Mouse (Mus musculus): ENCODE measurements around the gene R3hcc1l. TPM values are rescaled to one million over a fixed set of nuclear protein-coding genes. Genes with fewer than 3 reads are reported as not detected.

The R3hcc1l gene
- polyA plus RNA-seq, 1 experiment, result not detected

DNA sequence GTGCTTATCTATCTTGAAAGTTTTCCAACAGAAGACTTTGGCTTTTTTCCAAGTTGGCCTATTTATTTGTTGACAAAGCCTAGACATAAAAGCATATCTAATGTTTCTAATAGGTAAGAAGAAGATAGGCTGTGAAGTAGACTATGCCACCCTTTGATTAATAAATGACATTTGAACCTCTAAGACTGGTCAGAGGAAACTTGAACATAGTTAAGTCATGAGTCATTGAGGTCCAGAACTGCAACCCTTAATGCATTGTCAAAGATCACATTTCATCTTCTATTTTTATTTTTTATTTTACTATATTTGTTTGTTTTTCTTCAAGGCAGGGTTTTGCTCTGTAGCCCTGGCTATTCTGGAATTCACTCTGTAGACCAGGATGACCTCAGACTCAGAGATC is 48.5 kb downstream of the R3hcc1l start:
- H3K4me3 ChIP-seq (ENCODE audit: insufficient read depth, low read depth, low read length), result no peak overlapping the region
- TF ChIP-seq CTCF (IDR thresholded peaks at IDR 0.05; ENCODE audit: insufficient read depth, low read depth, low read length) (no peak), POLR2A (IDR thresholded peaks at IDR 0.05; ENCODE audit: insufficient read depth, low read depth, low read length) (no peak)

DNA sequence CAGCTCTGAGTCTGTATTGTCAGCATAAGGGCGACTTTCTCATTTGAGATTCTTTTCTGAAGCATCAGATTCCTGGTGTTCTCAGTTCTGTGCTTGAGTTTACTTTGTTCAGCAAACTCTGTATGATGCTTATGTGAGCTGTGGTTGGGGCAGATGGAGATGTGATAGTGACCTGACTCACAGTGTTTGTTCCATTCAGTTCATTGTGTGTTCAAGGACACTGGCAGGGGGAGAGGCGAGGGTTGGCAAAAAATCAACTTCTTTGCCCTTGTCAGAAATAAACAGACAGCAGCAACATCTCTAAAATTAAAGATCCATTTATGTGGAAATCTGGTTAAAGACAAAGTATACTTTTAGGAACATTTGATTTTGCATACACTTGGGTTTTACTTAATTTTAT is 50.5 kb downstream of the R3hcc1l start:
- TF ChIP-seq CTCF (IDR thresholded peaks at IDR 0.05; ENCODE audit: insufficient read depth, low read depth, low read length), result no peak
- no peak for TF ChIP-seq POLR2A (IDR thresholded peaks at IDR 0.05; ENCODE audit: insufficient read depth, low read depth, low read length)
- H3K4me3 ChIP-seq (ENCODE audit: insufficient read depth, low read depth, low read length), result no peak overlapping the region
- H3K27ac ChIP-seq (ENCODE audit: insufficient read depth, low read depth, low read length), result no peak overlapping the region
- no peaks in the 10 kb centered on the region for H3K4me1 ChIP-seq (ENCODE audit: control insufficient read depth, insufficient read depth, low read length)
- 92% methylated on average over 2 of the region's 2 CpGs for WGBS

More for the DNA sequence above, 48.5 kb downstream of the R3hcc1l start:
- Histone ChIP-seq H3K27ac (ENCODE audit: insufficient read depth, low read depth, low read length) (no peak overlapping the region), H3K4me1 (ENCODE audit: control insufficient read depth, insufficient read depth, low read length) (no peaks in the 10 kb centered on the region)

DNA sequence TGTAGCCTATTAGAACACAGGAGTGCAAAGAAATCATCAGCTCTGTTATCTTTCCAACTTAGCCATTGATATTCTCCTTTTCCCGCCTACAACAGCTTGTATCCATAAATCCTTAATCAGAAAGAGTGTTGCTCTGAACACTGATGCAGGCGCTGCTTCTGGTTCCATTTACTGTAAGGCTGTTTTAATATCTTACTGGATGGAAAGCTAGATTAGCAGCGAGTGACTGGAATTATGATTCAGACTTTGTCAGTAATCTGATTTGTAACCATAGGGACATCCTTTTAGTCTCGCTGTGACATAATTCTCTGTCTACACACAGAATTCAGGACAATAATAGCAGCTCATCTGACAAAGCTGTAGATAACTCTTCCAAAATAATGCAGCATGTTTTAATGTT is 52.7 kb downstream of the R3hcc1l start:
- Histone ChIP-seq H3K27ac (ENCODE audit: insufficient read depth, low read depth, low read length) (no peak overlapping the region), H3K4me3 (ENCODE audit: insufficient read depth, low read depth, low read length) (no peak overlapping the region), H3K4me1 (ENCODE audit: control insufficient read depth, insufficient read depth, low read length) (no peaks in the 10 kb centered on the region)
- WGBS, result 80% methylated on average over 4 of the region's 4 CpGs
- TF ChIP-seq CTCF (IDR thresholded peaks at IDR 0.05; ENCODE audit: insufficient read depth, low read depth, low read length), result no peak
- TF ChIP-seq POLR2A (IDR thresholded peaks at IDR 0.05; ENCODE audit: insufficient read depth, low read depth, low read length), result no peak

GRCm38 (mm10) chr19:42575317-42575716 is 56.8 kb downstream of the R3hcc1l start:
- WGBS, result 93% methylated on average over 2 of the region's 2 CpGs
- no peaks in the 10 kb centered on the region for H3K4me1 ChIP-seq (ENCODE audit: control insufficient read depth, insufficient read depth, low read length)
- H3K4me3 ChIP-seq (ENCODE audit: insufficient read depth, low read depth, low read length), result no peak overlapping the region
- no peak for TF ChIP-seq POLR2A (IDR thresholded peaks at IDR 0.05; ENCODE audit: insufficient read depth, low read depth, low read length)
- TF ChIP-seq CTCF (IDR thresholded peaks at IDR 0.05; ENCODE audit: insufficient read depth, low read depth, low read length), result no peak
- H3K27ac ChIP-seq (ENCODE audit: insufficient read depth, low read depth, low read length), result no peak overlapping the region

DNA sequence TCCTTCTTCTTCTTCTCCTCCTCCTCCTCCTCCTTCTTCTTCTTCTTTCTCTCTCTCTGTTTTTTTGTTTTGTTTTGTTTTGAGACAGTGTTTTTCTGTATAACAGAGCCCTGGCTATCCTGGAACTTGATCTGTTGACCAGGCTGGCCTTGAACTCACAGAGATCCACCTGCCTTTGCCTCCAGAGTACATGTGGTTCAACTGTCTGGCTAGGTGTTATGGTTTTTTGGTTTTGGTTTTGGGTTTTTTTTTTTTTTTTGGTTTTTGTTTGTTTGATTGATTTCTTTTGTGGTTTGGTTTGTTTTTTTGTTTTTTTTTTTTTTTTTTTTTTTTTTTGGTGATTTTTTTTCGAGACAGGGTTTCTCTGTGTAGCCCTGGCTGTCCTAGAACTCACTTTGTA is 58.3 kb downstream of the R3hcc1l start:
- TF ChIP-seq CTCF (IDR thresholded peaks at IDR 0.05; ENCODE audit: insufficient read depth, low read depth, low read length) (no peak), POLR2A (IDR thresholded peaks at IDR 0.05; ENCODE audit: insufficient read depth, low read depth, low read length) (no peak)
- Histone ChIP-seq H3K27ac (ENCODE audit: insufficient read depth, low read depth, low read length) (no peak overlapping the region), H3K4me1 (ENCODE audit: control insufficient read depth, insufficient read depth, low read length) (peaks cover 3% of the 10 kb centered on the region; the same call in 1 of the 2 replicates), H3K4me3 (ENCODE audit: insufficient read depth, low read depth, low read length) (no peak overlapping the region)
- WGBS, result 86% methylated on average over 1 of the region's 1 CpGs

GRCm38 (mm10) chr19:42578631-42579030 is 60.1 kb downstream of the R3hcc1l start:
- Histone ChIP-seq H3K4me3 (ENCODE audit: insufficient read depth, low read depth, low read length) (no peak overlapping the region), H3K4me1 (ENCODE audit: control insufficient read depth, insufficient read depth, low read length) (peaks cover 3% of the 10 kb centered on the region; the same call in 1 of the 2 replicates), H3K27ac (ENCODE audit: insufficient read depth, low read depth, low read length) (no peak overlapping the region)
- TF ChIP-seq CTCF (IDR thresholded peaks at IDR 0.05; ENCODE audit: insufficient read depth, low read depth, low read length), result no peak
- no peak for TF ChIP-seq POLR2A (IDR thresholded peaks at IDR 0.05; ENCODE audit: insufficient read depth, low read depth, low read length)
- 94% methylated on average over 4 of the region's 4 CpGs for whole genome bisulfite sequencing

DNA sequence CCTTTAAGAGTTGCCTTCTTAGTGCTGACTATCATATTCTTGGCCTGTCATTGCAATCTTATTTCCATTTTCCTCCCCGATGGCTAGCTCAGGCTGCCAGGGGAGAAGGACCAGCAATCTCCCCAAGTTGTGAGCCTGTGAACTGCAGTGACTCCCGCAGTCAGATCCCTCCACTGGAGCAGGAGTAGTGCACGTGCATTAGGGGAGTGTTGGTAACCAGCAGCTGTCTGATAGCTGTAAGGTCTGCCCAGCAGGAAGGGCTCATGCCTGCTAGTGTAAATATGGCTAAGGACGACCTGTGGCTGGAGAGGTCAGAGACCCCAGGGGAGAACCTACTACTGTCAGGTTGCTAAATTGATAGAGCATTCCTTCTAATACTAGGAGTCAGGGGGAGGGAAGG is 62.1 kb downstream of the R3hcc1l start:
- Histone ChIP-seq H3K4me3 (ENCODE audit: insufficient read depth, low read depth, low read length) (no peak overlapping the region), H3K4me1 (ENCODE audit: control insufficient read depth, insufficient read depth, low read length) (peaks cover 3% of the 10 kb centered on the region; the same call in 1 of the 2 replicates), H3K27ac (ENCODE audit: insufficient read depth, low read depth, low read length) (no peak overlapping the region)
- TF ChIP-seq POLR2A (IDR thresholded peaks at IDR 0.05; ENCODE audit: insufficient read depth, low read depth, low read length) (no peak), CTCF (IDR thresholded peaks at IDR 0.05; ENCODE audit: insufficient read depth, low read depth, low read length) (no peak)
- 64% methylated on average over 4 of the region's 4 CpGs for WGBS

- no peak overlapping the region for H3K4me3 ChIP-seq (ENCODE audit: insufficient read depth, low read depth, low read length)
- TF ChIP-seq CTCF (IDR thresholded peaks at IDR 0.05; ENCODE audit: insufficient read depth, low read depth, low read length) (no peak), POLR2A (IDR thresholded peaks at IDR 0.05; ENCODE audit: insufficient read depth, low read depth, low read length) (no peak)
- no peak overlapping the region for H3K27ac ChIP-seq (ENCODE audit: insufficient read depth, low read depth, low read length)
- WGBS, result 92% methylated on average over 13 of the region's 13 CpGs
- peaks cover 3% of the 10 kb centered on the region; the same call in 1 of the 2 replicates for H3K4me1 ChIP-seq (ENCODE audit: control insufficient read depth, insufficient read depth, low read length)
Observed at GRCm38 (mm10) chr19:42582811-42583370, 64.3 kb downstream of the R3hcc1l start.

DNA sequence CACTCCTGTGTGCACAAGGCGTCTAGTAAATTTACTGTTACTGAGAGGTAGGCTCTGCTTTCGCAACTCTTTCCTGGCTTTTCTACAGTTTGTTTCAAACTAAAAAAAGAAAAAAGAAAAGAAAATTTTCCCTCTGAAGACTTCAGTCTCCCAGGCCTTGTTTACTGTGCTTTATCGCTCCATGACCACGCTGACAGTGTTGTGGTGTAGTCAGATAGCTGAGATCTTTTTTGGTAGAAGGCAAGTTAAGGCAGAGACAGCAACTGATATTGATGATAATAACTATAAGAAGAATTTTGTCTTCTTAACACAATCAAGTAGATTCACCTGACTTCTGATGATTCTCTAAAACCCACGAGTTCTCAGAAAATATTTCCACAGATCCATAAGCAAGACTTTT is 65.1 kb downstream of the R3hcc1l start:
- no peak for TF ChIP-seq POLR2A (IDR thresholded peaks at IDR 0.05; ENCODE audit: insufficient read depth, low read depth, low read length)
- no peak for TF ChIP-seq CTCF (IDR thresholded peaks at IDR 0.05; ENCODE audit: insufficient read depth, low read depth, low read length)
- H3K27ac ChIP-seq (ENCODE audit: insufficient read depth, low read depth, low read length), result no peak overlapping the region
- no peak overlapping the region for H3K4me3 ChIP-seq (ENCODE audit: insufficient read depth, low read depth, low read length)
- 98% methylated on average over 5 of the region's 5 CpGs for WGBS
- H3K4me1 ChIP-seq (ENCODE audit: control insufficient read depth, insufficient read depth, low read length), result peaks cover 3% of the 10 kb centered on the region; the same call in 1 of the 2 replicates

All from olfactory bulb, adult 2 months (tissue).